Mouse (Mus musculus): ENCODE measurements at regions not wholly inside any gene's neighbourhood (a gene's known extent, or its start where the extent isn't known, plus 50 kb on each side); places are given as distances from the start of the nearest gene placed in this dataset.

DNA sequence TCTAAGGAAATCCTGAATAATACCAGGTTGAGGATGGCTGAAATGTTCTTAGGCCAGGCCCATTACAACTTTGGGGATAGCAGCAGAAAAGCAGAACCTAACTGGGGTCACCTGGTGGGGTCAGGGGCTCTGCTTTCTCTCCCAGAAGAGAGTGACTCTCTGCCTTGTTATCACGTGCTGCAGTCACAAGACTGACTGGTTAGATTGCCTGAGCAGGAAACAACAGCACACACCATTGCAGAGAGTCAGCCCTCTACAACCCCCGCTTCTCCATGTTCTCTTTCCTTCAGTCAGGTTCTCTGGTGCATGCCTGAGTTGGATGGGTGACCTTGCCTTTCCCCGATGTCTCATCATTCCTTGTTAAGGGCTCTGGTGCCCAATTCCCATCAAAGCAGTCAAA, 91.2 kb upstream of the Hsd17b12 start:
- H3K4me1 ChIP-seq (ENCODE audit: control insufficient read depth, insufficient read depth, low read length): peaks cover 32% of the 10 kb centered on the region
- H3K36me3 ChIP-seq (ENCODE audit: control insufficient read depth, insufficient read depth, low read length): no peaks in the 10 kb centered on the region
- peaks cover 11% of the 10 kb centered on the region for H3K27me3 ChIP-seq (ENCODE audit: control insufficient read depth, insufficient read depth, low read length)
- 75% methylated on average over 3 of the region's 3 CpGs for WGBS
- H3K4me2 ChIP-seq (ENCODE audit: low read length): no peak overlapping the region
- DNase-seq: no peak
- no peak overlapping the region for H3K27ac ChIP-seq (replicated peaks; ENCODE audit: low read depth, low read length)
- H3K9ac ChIP-seq (replicated peaks; ENCODE audit: low read length): no peak overlapping the region
- H3K4me3 ChIP-seq (replicated peaks; ENCODE audit: low read depth, low read length): no peak overlapping the region
- no peak for ATAC-seq (ENCODE audit: low FRiP score, low TSS enrichment)
- H3K9me3 ChIP-seq (ENCODE audit: control insufficient read depth, low read length): no peaks in the 10 kb centered on the region

DNA sequence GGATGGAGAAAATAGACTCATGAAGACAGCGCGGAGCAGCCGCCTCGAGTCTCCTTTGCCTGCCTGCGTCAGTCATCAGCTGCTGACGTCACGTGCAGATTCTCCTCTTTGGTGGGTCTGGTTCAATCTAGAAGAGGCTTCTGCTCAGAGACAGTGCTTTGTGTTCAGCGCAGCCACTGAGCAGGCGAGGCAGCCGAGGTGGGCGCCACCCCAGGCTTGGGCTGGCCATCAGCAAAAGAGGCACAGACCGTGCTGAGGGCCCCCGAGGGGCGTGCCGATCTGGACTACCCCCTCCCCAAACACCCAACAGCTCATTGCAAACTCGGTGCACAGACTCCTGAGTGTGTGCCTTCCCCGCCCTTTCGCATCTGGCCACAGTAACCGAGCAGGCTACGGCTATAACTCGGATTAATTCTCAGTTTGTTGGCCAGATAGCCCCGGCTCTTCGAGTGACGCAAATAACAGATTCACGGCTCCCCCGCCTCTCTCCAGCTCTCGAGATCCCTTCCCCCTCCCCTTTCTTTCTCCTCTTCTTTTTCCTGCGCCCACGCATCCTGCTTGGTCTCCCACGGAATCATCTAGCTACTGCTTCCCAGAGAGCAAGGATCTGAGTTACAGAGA, 89.2 kb upstream of the Hsd17b12 start:
- H3K9me3 ChIP-seq (ENCODE audit: control insufficient read depth, low read length): no peaks in the 10 kb centered on the region
- H3K27ac ChIP-seq (replicated peaks; ENCODE audit: low read depth, low read length): peak overlapping the region; percentile 97
- peak; percentile 93 for DNase-seq
- H3K4me1 ChIP-seq (ENCODE audit: control insufficient read depth, insufficient read depth, low read length): peaks cover 43% of the 10 kb centered on the region
- peaks cover 31% of the 10 kb centered on the region for H3K27me3 ChIP-seq (ENCODE audit: control insufficient read depth, insufficient read depth, low read length)
- WGBS: under 1% methylated on average over 30 of the region's 30 CpGs
- peak; percentile 84 for ATAC-seq (ENCODE audit: low FRiP score, low TSS enrichment)
- peak overlapping the region; percentile 47 for H3K4me3 ChIP-seq (replicated peaks; ENCODE audit: low read depth, low read length)
- peak overlapping the region; percentile 85 for H3K4me2 ChIP-seq (ENCODE audit: low read length)
- no peaks in the 10 kb centered on the region for H3K36me3 ChIP-seq (ENCODE audit: control insufficient read depth, insufficient read depth, low read length)
- H3K9ac ChIP-seq (replicated peaks; ENCODE audit: low read length): peak overlapping the region; percentile 81

DNA sequence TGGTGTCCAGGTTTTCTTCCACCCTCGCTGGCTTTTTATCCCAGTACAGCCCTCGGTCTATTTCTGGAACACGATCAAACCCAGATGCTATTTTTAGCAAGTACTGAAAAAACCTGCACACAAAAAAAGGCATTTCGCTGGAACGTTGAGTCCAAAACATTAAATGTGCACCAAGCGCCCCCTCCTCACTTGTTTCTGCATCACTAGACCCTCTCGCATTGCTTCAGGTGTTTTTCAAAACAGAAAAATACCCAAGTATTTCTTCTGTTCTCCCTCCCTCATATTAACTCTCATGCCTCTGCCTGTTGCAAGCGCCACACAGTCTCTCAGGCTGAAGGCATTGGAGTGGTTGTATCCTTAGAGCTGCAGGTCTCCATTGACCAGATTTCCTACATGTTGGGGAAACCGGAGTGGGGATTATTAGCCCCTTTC, 88.4 kb upstream of the Hsd17b12 start:
- DNase-seq: peak; percentile 55
- ATAC-seq (ENCODE audit: low FRiP score, low TSS enrichment): no peak
- no peaks in the 10 kb centered on the region for H3K9me3 ChIP-seq (ENCODE audit: control insufficient read depth, low read length)

DNA sequence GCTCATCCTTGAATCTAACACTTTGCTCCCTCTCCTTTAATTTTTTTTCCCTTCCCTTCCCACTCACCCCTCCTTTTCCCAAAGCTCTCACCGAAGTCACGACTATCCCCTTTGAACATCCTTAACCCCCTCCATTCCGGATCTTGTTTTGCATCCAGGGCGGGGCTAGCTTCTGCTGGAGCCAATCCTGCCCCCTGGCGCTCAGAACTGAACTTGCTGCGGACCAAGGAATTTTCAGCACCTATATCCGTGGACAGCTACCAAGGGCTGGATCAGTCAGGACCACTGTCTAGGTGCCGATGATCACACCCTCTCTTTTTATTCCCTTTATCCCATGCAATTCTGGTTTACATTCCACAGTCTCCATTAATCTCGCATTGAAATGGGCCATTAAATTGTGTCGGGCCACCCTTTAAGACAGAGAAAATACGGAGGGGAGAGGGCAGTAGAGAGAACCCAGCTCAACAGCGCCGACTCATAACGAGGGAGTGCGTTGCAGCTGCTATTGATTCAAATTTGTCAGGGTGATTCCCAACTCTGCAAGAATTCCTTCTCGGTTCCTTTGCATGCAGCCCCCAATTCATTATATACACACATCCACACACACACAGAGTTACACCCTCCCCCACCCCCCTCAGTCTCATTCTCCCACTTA, 87.7 kb upstream of the Hsd17b12 start:
- ATAC-seq (ENCODE audit: low FRiP score, low TSS enrichment): peak; percentile 55
- peak; percentile 92 for DNase-seq
- WGBS: 1% methylated on average over 16 of the region's 16 CpGs
- Histone ChIP-seq H3K4me1 (ENCODE audit: control insufficient read depth, insufficient read depth, low read length) (peaks cover 54% of the 10 kb centered on the region), H3K27ac (replicated peaks; ENCODE audit: low read depth, low read length) (peak overlapping the region; percentile 97), H3K27me3 (ENCODE audit: control insufficient read depth, insufficient read depth, low read length) (peaks cover 45% of the 10 kb centered on the region), H3K9me3 (ENCODE audit: control insufficient read depth, low read length) (no peaks in the 10 kb centered on the region), H3K4me3 (replicated peaks; ENCODE audit: low read depth, low read length) (peak overlapping the region; percentile 47), H3K36me3 (ENCODE audit: control insufficient read depth, insufficient read depth, low read length) (no peaks in the 10 kb centered on the region), H3K4me2 (ENCODE audit: low read length) (peak overlapping the region; percentile 85), H3K9ac (replicated peaks; ENCODE audit: low read length) (peak overlapping the region; percentile 81; the same call in 1 of the 2 replicates)

More for the DNA sequence above, 88.4 kb upstream of the Hsd17b12 start:
- Histone ChIP-seq H3K27ac (replicated peaks; ENCODE audit: low read depth, low read length) (peak overlapping the region; percentile 97), H3K4me2 (ENCODE audit: low read length) (peak overlapping the region; percentile 85), H3K4me3 (replicated peaks; ENCODE audit: low read depth, low read length) (peak overlapping the region; percentile 47), H3K9ac (replicated peaks; ENCODE audit: low read length) (peak overlapping the region; percentile 81), H3K36me3 (ENCODE audit: control insufficient read depth, insufficient read depth, low read length) (no peaks in the 10 kb centered on the region), H3K4me1 (ENCODE audit: control insufficient read depth, insufficient read depth, low read length) (peaks cover 46% of the 10 kb centered on the region), H3K27me3 (ENCODE audit: control insufficient read depth, insufficient read depth, low read length) (peaks cover 38% of the 10 kb centered on the region)
- WGBS: 30% methylated on average over 9 of the region's 9 CpGs

DNA sequence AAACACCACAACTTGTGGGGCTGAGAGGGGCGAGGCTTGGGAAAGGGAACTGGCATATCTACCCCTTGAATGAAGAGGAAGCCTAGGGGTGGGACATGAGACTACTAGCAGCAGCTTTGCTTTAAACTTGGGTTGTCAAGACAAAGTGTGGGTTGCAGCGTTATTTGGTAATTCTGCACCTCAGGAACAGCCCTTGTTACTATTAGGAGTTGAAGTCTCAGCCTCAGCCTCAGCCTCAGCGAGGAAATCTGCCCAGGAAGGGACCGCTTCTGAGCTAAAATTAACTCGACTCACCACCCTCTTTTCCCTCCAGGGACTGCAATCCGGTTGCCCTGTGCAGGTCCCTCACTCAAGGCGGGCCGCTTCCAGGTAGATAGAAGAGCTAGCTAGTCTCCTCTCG, 86.4 kb upstream of the Hsd17b12 start:
- Histone ChIP-seq H3K36me3 (ENCODE audit: control insufficient read depth, insufficient read depth, low read length) (no peaks in the 10 kb centered on the region), H3K27me3 (ENCODE audit: control insufficient read depth, insufficient read depth, low read length) (peaks cover 58% of the 10 kb centered on the region), H3K27ac (replicated peaks; ENCODE audit: low read depth, low read length) (no peak overlapping the region), H3K9ac (replicated peaks; ENCODE audit: low read length) (no peak overlapping the region), H3K9me3 (ENCODE audit: control insufficient read depth, low read length) (no peaks in the 10 kb centered on the region), H3K4me2 (ENCODE audit: low read length) (peak overlapping the region; percentile 85), H3K4me3 (replicated peaks; ENCODE audit: low read depth, low read length) (peak overlapping the region; percentile 47), H3K4me1 (ENCODE audit: control insufficient read depth, insufficient read depth, low read length) (peaks cover 58% of the 10 kb centered on the region)
- ATAC-seq (ENCODE audit: low FRiP score, low TSS enrichment): no peak
- WGBS: 3% methylated on average over 9 of the region's 9 CpGs
- peak; percentile 20 for DNase-seq

DNA sequence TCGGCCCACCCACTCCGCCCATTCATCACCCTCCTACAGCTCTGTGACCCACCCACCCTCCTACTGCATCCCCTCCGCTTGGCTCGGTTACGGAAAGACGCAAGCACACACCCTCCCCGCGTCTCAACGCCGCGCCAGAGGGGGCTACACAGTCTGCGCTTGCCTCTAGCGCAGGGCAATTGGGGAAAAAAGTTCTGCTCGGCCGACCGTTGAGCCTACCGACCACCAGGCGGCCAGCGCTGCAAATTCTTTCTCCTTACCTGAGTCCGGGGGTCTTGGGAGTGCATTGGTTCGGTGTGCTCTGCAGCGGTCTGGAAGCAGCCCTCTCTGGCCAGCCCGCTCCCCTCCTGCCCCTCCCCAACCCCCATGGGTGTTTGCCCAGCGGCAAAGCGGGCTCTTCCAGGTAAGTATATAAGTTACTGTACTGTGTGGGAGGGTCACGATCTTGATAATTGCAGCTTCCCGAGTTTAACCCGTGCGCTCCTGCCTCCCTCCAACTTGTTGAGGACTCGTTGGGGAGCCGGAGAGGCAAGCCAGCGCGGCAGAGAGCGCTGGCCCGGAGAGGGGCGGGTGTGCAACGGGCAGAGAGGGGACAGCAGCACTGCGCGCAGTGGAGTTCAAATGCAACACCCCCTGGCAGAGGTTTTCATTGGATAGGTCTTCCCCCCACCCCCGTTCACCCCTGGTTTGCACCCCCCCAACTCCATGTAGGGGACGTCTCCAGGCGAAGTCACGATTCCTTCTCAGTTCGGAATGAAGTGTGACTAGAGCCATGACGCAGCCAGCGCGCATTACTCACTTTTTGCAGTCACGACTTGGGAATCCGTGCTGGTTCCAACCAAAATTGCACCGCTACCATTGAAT, 85.5 kb upstream of the Hsd17b12 start:
- no peak overlapping the region for H3K9ac ChIP-seq (replicated peaks; ENCODE audit: low read length)
- under 1% methylated on average over 50 of the region's 50 CpGs for WGBS
- ATAC-seq (ENCODE audit: low FRiP score, low TSS enrichment) (no peak), DNase-seq (peak; percentile 56)
- H3K9me3 ChIP-seq (ENCODE audit: control insufficient read depth, low read length): no peaks in the 10 kb centered on the region
- H3K4me1 ChIP-seq (ENCODE audit: control insufficient read depth, insufficient read depth, low read length): peaks cover 52% of the 10 kb centered on the region
- peak overlapping the region; percentile 47 for H3K4me3 ChIP-seq (replicated peaks; ENCODE audit: low read depth, low read length)
- peaks cover 67% of the 10 kb centered on the region for H3K27me3 ChIP-seq (ENCODE audit: control insufficient read depth, insufficient read depth, low read length)
- no peak overlapping the region for H3K27ac ChIP-seq (replicated peaks; ENCODE audit: low read depth, low read length)
- H3K4me2 ChIP-seq (ENCODE audit: low read length): peak overlapping the region; percentile 85
- no peaks in the 10 kb centered on the region for H3K36me3 ChIP-seq (ENCODE audit: control insufficient read depth, insufficient read depth, low read length)

DNA sequence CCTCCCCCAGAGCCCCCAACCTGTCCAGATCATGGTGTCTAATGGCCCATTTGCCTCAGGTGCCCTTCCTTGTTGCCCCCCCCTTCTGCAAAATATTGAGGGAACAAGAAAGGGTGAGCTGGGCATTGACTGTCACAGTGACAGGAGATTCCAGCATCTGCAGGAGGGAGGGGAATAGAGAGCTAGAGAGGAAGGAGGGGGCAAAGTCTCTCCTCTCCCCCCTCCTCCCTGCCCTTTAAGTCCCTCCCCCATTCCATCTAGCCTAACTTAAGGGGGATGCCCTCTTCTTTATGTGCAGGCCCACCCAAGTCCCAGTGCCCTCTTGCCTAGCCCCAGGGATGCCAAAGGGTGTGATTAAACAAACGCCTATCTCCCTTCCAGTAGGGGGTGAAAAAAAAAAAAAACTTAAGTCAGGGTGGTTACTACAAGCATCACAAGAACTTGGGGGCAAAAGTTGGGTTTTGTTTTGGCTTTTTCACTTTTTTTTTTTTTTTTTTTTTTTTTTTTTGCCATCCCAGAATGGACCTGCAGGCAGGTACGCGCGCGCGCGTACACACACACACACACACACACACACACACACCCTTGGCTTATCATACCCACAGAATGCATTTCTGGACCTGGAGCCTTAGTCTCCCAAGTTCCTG, 84.8 kb upstream of the Hsd17b12 start:
- DNase-seq: no peak
- WGBS: 2% methylated on average over 7 of the region's 7 CpGs
- H3K4me2 ChIP-seq (ENCODE audit: low read length): peak overlapping the region; percentile 88
- ATAC-seq (ENCODE audit: low FRiP score, low TSS enrichment): no peak
- peak overlapping the region; percentile 47 for H3K4me3 ChIP-seq (replicated peaks; ENCODE audit: low read depth, low read length)
- H3K27me3 ChIP-seq (ENCODE audit: control insufficient read depth, insufficient read depth, low read length): peaks cover 73% of the 10 kb centered on the region
- no peak overlapping the region for H3K27ac ChIP-seq (replicated peaks; ENCODE audit: low read depth, low read length)
- no peaks in the 10 kb centered on the region for H3K9me3 ChIP-seq (ENCODE audit: control insufficient read depth, low read length)
- no peak overlapping the region for H3K9ac ChIP-seq (replicated peaks; ENCODE audit: low read length)
- H3K36me3 ChIP-seq (ENCODE audit: control insufficient read depth, insufficient read depth, low read length): no peaks in the 10 kb centered on the region
- H3K4me1 ChIP-seq (ENCODE audit: control insufficient read depth, insufficient read depth, low read length): peaks cover 45% of the 10 kb centered on the region

DNA sequence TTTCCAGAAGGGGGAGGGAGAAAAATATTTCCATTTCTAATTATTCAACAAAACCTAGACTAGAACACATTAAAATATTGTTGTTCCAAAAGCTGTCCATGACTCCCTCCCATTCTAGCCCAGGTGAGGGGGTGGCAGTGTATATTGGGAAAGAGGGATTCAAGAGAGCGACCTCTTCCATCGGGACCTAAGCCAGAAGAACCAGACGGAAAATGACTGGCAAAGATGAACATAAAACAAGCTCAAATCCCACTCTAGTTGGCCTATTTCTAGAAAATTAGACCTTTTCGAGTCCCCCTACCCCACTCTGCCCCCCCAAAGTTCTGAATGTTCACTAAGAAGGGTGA, 84.3 kb upstream of the Hsd17b12 start:
- H3K27me3 ChIP-seq (ENCODE audit: control insufficient read depth, insufficient read depth, low read length): peaks cover 75% of the 10 kb centered on the region
- no peak overlapping the region for H3K9ac ChIP-seq (replicated peaks; ENCODE audit: low read length)
- H3K4me3 ChIP-seq (replicated peaks; ENCODE audit: low read depth, low read length): peak overlapping the region; percentile 47
- H3K9me3 ChIP-seq (ENCODE audit: control insufficient read depth, low read length): no peaks in the 10 kb centered on the region
- H3K4me1 ChIP-seq (ENCODE audit: control insufficient read depth, insufficient read depth, low read length): peaks cover 41% of the 10 kb centered on the region
- 1% methylated on average over 4 of the region's 4 CpGs for WGBS
- H3K4me2 ChIP-seq (ENCODE audit: low read length): peak overlapping the region; percentile 88
- no peak overlapping the region for H3K27ac ChIP-seq (replicated peaks; ENCODE audit: low read depth, low read length)
- no peak for DNase-seq
- no peak for ATAC-seq (ENCODE audit: low FRiP score, low TSS enrichment)
- no peaks in the 10 kb centered on the region for H3K36me3 ChIP-seq (ENCODE audit: control insufficient read depth, insufficient read depth, low read length)
